Mouse (Mus musculus) limb, embryonic 13.5 days (tissue): ENCODE results near the gene Rasgef1b. TPM values are rescaled to one million over a fixed set of nuclear protein-coding genes. Genes with fewer than 3 reads are reported as not detected.

Experiments used
- ATAC-seq: fragments of 200-750 bp; cut with Nextera tagmentation; 2 replicates; pipeline ENCODE4 v1.8.0; 2017; ENCODE audit warnings: low read depth, moderate number of reproducible peaks, moderate TSS enrichment; ENCODE audit not compliant: low FRiP score
- H3K27ac ChIP-seq: fragments of 300-500 bp; sonication (generic); 2 replicates; pipeline ENCODE4 v1.5.1; 2015; ENCODE audit warnings: inconsistent platforms, mild to moderate bottlenecking, moderate library complexity
- H3K27me3 ChIP-seq: fragments of 300-500 bp; sonication (generic); 2 replicates; pipeline ENCODE4 v1.6.1; 2015; ENCODE audit warnings: mild to moderate bottlenecking, inconsistent platforms
- H3K36me3 ChIP-seq: fragments of 300-500 bp; sonication (generic); 2 replicates; pipeline ENCODE4 v1.6.1; 2015; ENCODE audit warnings: inconsistent platforms, mild to moderate bottlenecking, moderate library complexity
- H3K4me1 ChIP-seq: fragments of 300-500 bp; sonication (generic); 2 replicates; pipeline ENCODE4 v1.6.1; 2015; ENCODE audit warnings: inconsistent platforms
- H3K4me2 ChIP-seq: fragments of 300-500 bp; sonication (generic); replicated peaks from 2 replicates; pipeline ENCODE4 v1.6.1; 2015; ENCODE audit warnings: inconsistent platforms, mild to moderate bottlenecking, moderate library complexity
- H3K4me3 ChIP-seq: fragments of 300-500 bp; sonication (generic); 2 replicates; pipeline ENCODE4 v1.5.1; 2015; ENCODE audit warnings: moderate library complexity, mild to moderate bottlenecking, inconsistent platforms
- H3K9ac ChIP-seq: fragments of 300-500 bp; sonication (generic); 2 replicates; pipeline ENCODE4 v1.6.1; 2015; ENCODE audit warnings: mild to moderate bottlenecking, inconsistent platforms
- H3K9me3 ChIP-seq: fragments of 300-500 bp; sonication (generic); 2 replicates; pipeline ENCODE4 v1.6.1; 2016; ENCODE audit warnings: inconsistent platforms
- WGBS: fragments of 180-500 bp; shearing (Covaris S2); methylation state at CpG from one replicate; pipeline ENCODE4 v1.1.7; 2015; 5-methylcytosine and 5-hydroxymethylcytosine counted together
- polyA plus RNA-seq: library from polyadenylated mRNA; unstranded; fragments of >200 nt; fragmentation: Nextera tagmentation; extraction: Ambion mirVana; gene quantifications from 2 replicates; pipeline ENCODE4 v1.2.1, GENCODE M21; 2015

Gene Rasgef1b
- polyA plus RNA-seq, 1 experiment from 2014 or later: 16.0 TPM

DNA sequence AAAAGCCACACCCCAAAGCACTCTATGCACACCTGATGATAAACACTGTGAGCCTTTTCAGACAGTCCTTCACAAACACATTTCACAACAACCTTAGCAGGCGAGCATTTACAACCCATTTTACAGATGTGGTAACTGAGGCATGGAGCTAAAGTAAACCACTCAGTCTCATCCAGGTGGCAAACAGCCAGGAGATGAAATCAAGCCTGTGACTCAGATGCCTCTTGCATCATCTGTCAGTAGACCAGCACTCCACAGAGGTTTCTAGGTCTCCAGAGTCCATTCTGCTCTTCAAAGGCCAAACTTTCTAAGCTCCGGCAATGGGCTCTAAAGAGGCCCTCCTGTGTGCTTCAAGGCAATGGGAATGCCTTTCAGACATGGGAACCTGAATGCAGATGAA is 396.8 kb downstream of the Rasgef1b start:
- no peak overlapping the region for H3K27ac ChIP-seq
- no peak overlapping the region for H3K4me2 ChIP-seq
- 89% methylated on average over 2 of the region's 2 CpGs for WGBS

GRCm38 (mm10) chr5:99329065-99329464 is 399.8 kb downstream of the Rasgef1b start:
- ATAC-seq: no peak
- Histone ChIP-seq H3K36me3 (no peaks in the 10 kb centered on the region), H3K9me3 (no peaks in the 10 kb centered on the region), H3K4me1 (peaks cover 4% of the 10 kb centered on the region; the same call in 1 of the 2 replicates), H3K4me2 (no peak overlapping the region), H3K27ac (no peak overlapping the region), H3K4me3 (no peak overlapping the region), H3K9ac (no peak overlapping the region), H3K27me3 (no peaks in the 10 kb centered on the region)
- WGBS: 69% methylated on average over 6 of the region's 6 CpGs

More for the DNA sequence above, 396.8 kb downstream of the Rasgef1b start:
- Histone ChIP-seq H3K36me3 (no peaks in the 10 kb centered on the region), H3K27me3 (no peaks in the 10 kb centered on the region), H3K4me3 (no peak overlapping the region), H3K9ac (no peak overlapping the region), H3K4me1 (peaks cover 4% of the 10 kb centered on the region; the same call in 1 of the 2 replicates), H3K9me3 (no peaks in the 10 kb centered on the region)
- ATAC-seq: no peak

DNA sequence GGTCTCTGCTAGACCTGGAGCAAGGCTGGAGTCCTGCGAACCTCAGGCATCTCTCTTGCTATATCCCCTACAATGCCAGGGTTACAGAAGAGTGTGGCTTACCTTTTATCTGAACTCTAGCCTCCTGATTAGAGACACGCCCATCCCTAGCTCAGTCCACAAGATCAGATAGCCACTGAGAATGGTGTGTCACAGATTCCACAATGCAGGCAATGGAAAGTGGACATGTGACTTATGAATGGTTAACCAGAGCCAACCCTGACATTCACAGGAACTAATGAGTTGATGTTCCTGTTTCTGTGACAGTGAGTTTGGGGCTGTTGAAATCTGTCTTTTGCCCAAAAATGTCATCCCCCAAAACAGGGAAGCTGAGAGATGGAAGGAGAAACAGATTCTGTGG is 401.8 kb downstream of the Rasgef1b start:
- no peaks in the 10 kb centered on the region for H3K9me3 ChIP-seq
- 84% methylated on average over 2 of the region's 2 CpGs for WGBS
- H3K27me3 ChIP-seq: no peaks in the 10 kb centered on the region

DNA sequence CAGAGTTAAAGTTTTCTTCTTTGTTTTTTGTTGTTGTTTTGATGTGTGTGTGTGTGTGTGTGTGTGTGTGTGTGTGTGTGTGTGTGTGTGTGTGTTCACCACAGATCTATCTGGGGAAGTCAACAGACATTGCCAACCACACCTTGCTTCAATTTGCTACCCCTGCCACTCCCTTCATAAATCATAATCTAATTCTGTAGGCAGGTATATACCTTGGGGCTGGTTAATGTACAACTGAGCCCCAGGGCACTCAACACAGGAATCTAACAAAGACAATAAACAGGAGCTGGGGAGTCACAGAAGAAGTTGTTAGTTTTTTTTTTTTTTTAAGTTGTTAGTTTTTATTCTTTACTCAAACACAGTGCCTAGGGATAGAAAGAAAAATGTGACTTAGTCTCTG is 403.6 kb downstream of the Rasgef1b start:
- H3K4me1 ChIP-seq: peaks cover 4% of the 10 kb centered on the region; the same call in 1 of the 2 replicates
- no peaks in the 10 kb centered on the region for H3K9me3 ChIP-seq
- no peak overlapping the region for H3K4me3 ChIP-seq
- ATAC-seq: no peak
- H3K4me2 ChIP-seq: no peak overlapping the region
- H3K9ac ChIP-seq: no peak overlapping the region
- no peaks in the 10 kb centered on the region for H3K36me3 ChIP-seq
- H3K27ac ChIP-seq: no peak overlapping the region
- H3K27me3 ChIP-seq: no peaks in the 10 kb centered on the region

More for the DNA sequence above, 401.8 kb downstream of the Rasgef1b start:
- no peak overlapping the region for H3K9ac ChIP-seq
- H3K36me3 ChIP-seq: no peaks in the 10 kb centered on the region
- no peak overlapping the region for H3K4me2 ChIP-seq
- H3K27ac ChIP-seq: no peak overlapping the region
- ATAC-seq: no peak
- peaks cover 4% of the 10 kb centered on the region; the same call in 1 of the 2 replicates for H3K4me1 ChIP-seq
- no peak overlapping the region for H3K4me3 ChIP-seq

DNA sequence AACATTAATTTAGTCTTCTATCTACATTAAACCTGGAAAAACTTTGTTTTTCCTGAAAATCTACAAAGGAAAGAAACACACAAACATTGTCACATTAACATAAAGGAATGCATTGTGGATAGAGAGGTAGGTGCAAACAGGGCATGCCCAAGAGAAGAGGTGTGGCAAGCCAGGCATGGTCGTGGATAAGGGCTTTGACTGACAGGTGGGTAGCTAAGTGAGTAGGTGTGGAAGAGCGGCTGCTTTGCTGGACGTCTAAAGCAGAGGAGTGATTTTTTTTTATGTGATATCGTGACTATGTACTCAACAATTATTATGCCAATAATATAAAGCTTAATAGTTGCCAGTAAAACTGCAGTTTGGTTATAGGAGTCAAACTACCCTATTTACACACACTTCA is 408.1 kb downstream of the Rasgef1b start:
- H3K36me3 ChIP-seq: no peaks in the 10 kb centered on the region
- no peak overlapping the region for H3K9ac ChIP-seq
- H3K4me1 ChIP-seq: peaks cover 8% of the 10 kb centered on the region
- 50% methylated on average over 4 of the region's 4 CpGs for WGBS
- H3K9me3 ChIP-seq: no peaks in the 10 kb centered on the region
- H3K4me2 ChIP-seq: no peak overlapping the region
- no peak overlapping the region for H3K4me3 ChIP-seq
- no peak for ATAC-seq
- H3K27ac ChIP-seq: no peak overlapping the region
- H3K27me3 ChIP-seq: no peaks in the 10 kb centered on the region

- H3K27me3 ChIP-seq: no peaks in the 10 kb centered on the region
- no peaks in the 10 kb centered on the region for H3K4me1 ChIP-seq
- no peaks in the 10 kb centered on the region for H3K36me3 ChIP-seq
- 56% methylated on average over 4 of the region's 4 CpGs for WGBS
- no peak overlapping the region for H3K4me3 ChIP-seq
- H3K9me3 ChIP-seq: no peaks in the 10 kb centered on the region
- no peak overlapping the region for H3K27ac ChIP-seq
- no peak for ATAC-seq
- no peak overlapping the region for H3K4me2 ChIP-seq
- no peak overlapping the region for H3K9ac ChIP-seq
Measured at GRCm38 (mm10) chr5:99297939-99298338, 430.9 kb downstream of the Rasgef1b start.

DNA sequence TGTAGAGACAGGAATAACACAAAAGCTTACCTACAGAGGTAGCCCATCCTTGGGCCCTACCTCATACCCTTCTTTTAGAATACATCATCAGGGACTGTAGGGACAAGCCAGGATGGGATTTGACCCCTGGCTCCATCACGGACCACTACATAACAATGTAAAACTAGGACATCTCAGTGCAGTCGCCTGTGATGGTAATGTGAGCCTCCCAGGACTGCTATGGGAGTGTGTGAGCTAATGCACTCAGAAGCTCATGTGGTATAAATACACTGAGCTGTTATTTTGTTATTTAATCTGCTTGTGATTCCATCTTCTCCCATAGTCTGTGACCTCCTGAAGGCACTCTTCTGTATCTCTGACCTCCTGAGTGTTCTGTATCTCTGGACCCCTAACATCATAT is 432.5 kb downstream of the Rasgef1b start:
- Histone ChIP-seq H3K27me3 (no peaks in the 10 kb centered on the region), H3K36me3 (no peaks in the 10 kb centered on the region), H3K4me2 (no peak overlapping the region), H3K9me3 (no peaks in the 10 kb centered on the region), H3K4me3 (no peak overlapping the region), H3K9ac (no peak overlapping the region), H3K4me1 (no peaks in the 10 kb centered on the region), H3K27ac (no peak overlapping the region)
- ATAC-seq: no peak
- WGBS: 73% methylated on average over 2 of the region's 2 CpGs

DNA sequence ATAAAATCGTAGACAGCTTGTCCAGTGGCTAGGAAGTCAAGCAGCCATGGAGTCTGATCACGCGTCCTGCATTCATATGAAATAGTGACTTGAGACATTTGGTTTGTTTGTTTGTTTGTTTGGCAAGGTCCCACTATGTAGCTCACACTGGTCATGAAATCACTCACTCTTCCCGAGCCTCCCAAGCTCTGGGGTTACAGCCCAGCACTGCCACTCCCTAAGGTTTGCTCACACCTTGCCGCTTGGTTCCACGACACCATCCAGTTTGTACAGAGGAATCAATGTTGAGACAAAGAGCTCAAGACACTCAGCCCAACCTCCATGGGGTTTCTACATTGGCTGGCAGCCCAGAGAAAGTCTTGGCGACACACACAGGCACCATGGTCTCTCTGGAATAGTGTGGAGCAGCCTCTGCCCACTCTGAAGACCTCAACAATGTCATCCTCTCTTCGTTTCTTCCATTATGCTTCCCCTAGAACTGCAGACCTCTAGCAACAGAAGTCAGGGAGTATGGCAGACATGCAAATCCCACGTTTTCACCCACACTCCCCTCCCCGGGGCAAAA is 436.5 kb downstream of the Rasgef1b start:
- Histone ChIP-seq H3K27ac (no peak overlapping the region), H3K27me3 (no peaks in the 10 kb centered on the region), H3K4me3 (no peak overlapping the region), H3K9me3 (no peaks in the 10 kb centered on the region), H3K4me1 (no peaks in the 10 kb centered on the region), H3K9ac (no peak overlapping the region), H3K4me2 (no peak overlapping the region), H3K36me3 (no peaks in the 10 kb centered on the region)
- 79% methylated on average over 10 of the region's 10 CpGs for WGBS
- no peak for ATAC-seq

- H3K27ac ChIP-seq: no peak overlapping the region
Measured at GRCm38 (mm10) chr5:99291084-99291830, 437.6 kb downstream of the Rasgef1b start.

GRCm38 (mm10) chr5:99288262-99288661 is 440.6 kb downstream of the Rasgef1b start:
- no peak overlapping the region for H3K9ac ChIP-seq
- no peak overlapping the region for H3K27ac ChIP-seq
- WGBS: 80% methylated on average over 4 of the region's 4 CpGs
- no peaks in the 10 kb centered on the region for H3K36me3 ChIP-seq
- no peak overlapping the region for H3K4me3 ChIP-seq
- H3K4me1 ChIP-seq: no peaks in the 10 kb centered on the region
- ATAC-seq: no peak
- no peaks in the 10 kb centered on the region for H3K27me3 ChIP-seq
- H3K9me3 ChIP-seq: no peaks in the 10 kb centered on the region
- H3K4me2 ChIP-seq: no peak overlapping the region

More at GRCm38 (mm10) chr5:99291084-99291830, 437.6 kb downstream of the Rasgef1b start:
- Histone ChIP-seq H3K4me2 (no peak overlapping the region), H3K4me3 (no peak overlapping the region), H3K27me3 (no peaks in the 10 kb centered on the region), H3K9me3 (no peaks in the 10 kb centered on the region), H3K9ac (no peak overlapping the region), H3K4me1 (no peaks in the 10 kb centered on the region), H3K36me3 (no peaks in the 10 kb centered on the region)
- no peak for ATAC-seq
- WGBS: 77% methylated on average over 12 of the region's 12 CpGs

GRCm38 (mm10) chr5:99287647-99288185 is 441.1 kb downstream of the Rasgef1b start:
- no peak overlapping the region for H3K4me2 ChIP-seq
- 93% methylated on average over 6 of the region's 6 CpGs for WGBS
- no peak overlapping the region for H3K27ac ChIP-seq

DNA sequence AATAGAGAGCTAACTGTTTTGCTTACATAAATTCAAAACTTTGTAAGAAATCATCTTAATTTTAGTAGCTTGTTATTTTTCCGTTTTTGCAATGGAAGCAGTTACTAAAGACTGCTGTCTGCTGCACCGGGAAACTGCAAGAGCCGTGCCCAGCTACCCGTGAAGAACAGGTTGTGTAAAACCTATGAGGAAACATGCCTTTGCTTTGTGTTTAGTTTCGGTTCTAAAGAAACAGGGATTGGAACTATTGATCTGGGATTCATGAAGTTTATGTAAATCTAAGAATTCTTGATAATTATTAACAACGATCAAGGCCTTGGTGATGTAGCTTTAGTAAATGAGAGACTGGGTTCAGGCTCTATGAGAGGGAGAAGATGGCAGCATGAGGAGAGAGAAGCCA is 442.3 kb downstream of the Rasgef1b start:
- Histone ChIP-seq H3K27ac (no peak overlapping the region), H3K4me3 (no peak overlapping the region), H3K4me2 (no peak overlapping the region), H3K4me1 (no peaks in the 10 kb centered on the region), H3K9me3 (no peaks in the 10 kb centered on the region), H3K9ac (no peak overlapping the region), H3K36me3 (no peaks in the 10 kb centered on the region), H3K27me3 (no peaks in the 10 kb centered on the region)
- ATAC-seq: no peak
- 84% methylated on average over 6 of the region's 6 CpGs for WGBS

More at GRCm38 (mm10) chr5:99287647-99288185, 441.1 kb downstream of the Rasgef1b start:
- Histone ChIP-seq H3K9ac (no peak overlapping the region), H3K9me3 (no peaks in the 10 kb centered on the region), H3K27me3 (no peaks in the 10 kb centered on the region), H3K4me3 (no peak overlapping the region), H3K4me1 (no peaks in the 10 kb centered on the region), H3K36me3 (no peaks in the 10 kb centered on the region)
- ATAC-seq: no peak
